Mouse (Mus musculus) liver, embryonic 14.5 days (tissue): Measurements from ENCODE around the gene Serpina1b.

Source experiments
- CTCF ChIP-seq: IDR thresholded peaks from 2 replicates; pipeline ENCODE4 v1.5.1; 2016; ENCODE audit warnings: antibody characterized with exemption, low read depth, control low read depth
- EP300 ChIP-seq: IDR thresholded peaks from 2 replicates; pipeline ENCODE4 v1.6.1; 2016; ENCODE audit warnings: antibody characterized with exemption, low read depth

- TF ChIP-seq EP300 = no peak
- no peak for TF ChIP-seq CTCF
Measured at GRCm38 (mm10) chr12:103686050-103686449, 144.1 kb downstream of the Serpina1b start.
